Comparison of ENCODE assay signal across 16 mouse cellular contexts in genomic region chr17:11156119-11156518, GRCm38 (mm10).
"Had no signal": no experiment of that assay in that cellular context is flagged by ENCODE, and none has a peak within 500 bp of the region (broad histone marks: within the 10 kb centered on the region; RNA-seq: fewer than 3 reads in every experiment).

No protein-coding gene starts in this region.

- H3K4me3 ChIP-seq: limb, embryonic 10.5 days; liver, embryonic 15.5 days; midbrain, embryonic 10.5 days; neural tube, embryonic 12.5 days had no signal

- H3K4me1 ChIP-seq: liver, embryonic 15.5 days; midbrain, embryonic 10.5 days; neural tube, embryonic 12.5 days had no signal

- H3K27ac ChIP-seq: limb, embryonic 10.5 days; liver, embryonic 15.5 days; midbrain, embryonic 10.5 days; neural tube, embryonic 12.5 days; stomach, postnatal 0 days had no signal

- ATAC-seq: lung, postnatal 0 days had no signal

- H3K36me3 ChIP-seq: limb, embryonic 10.5 days; liver, embryonic 15.5 days; midbrain, embryonic 10.5 days; neural tube, embryonic 12.5 days had no signal

- DNase-seq: kidney, adult 18-20 months; kidney, postnatal 10 days; kidney, postnatal 4 days; lung, adult 2 months; lung, postnatal 36 days; midbrain, embryonic 14.5 days; right cerebral cortex, postnatal 25 days; thymus, adult 18-20 months; thymus, postnatal 14 days had no signal

- H3K27me3 ChIP-seq: liver, embryonic 15.5 days; neural tube, embryonic 12.5 days had no signal

- H3K9me3 ChIP-seq: limb, embryonic 10.5 days; liver, embryonic 15.5 days; midbrain, embryonic 10.5 days; neural tube, embryonic 12.5 days had no signal

- H3K4me2 ChIP-seq: liver, embryonic 11.5 days; liver, embryonic 15.5 days; neural tube, embryonic 12.5 days had no signal

- H3K9ac ChIP-seq: liver, embryonic 15.5 days; neural tube, embryonic 12.5 days had no signal
